Mouse (Mus musculus): ENCODE measurements around the gene Cox11. TPM values are rescaled to one million over a fixed set of nuclear protein-coding genes. Genes with fewer than 3 reads are reported as not detected.

Cox11 gene
- polyA plus RNA-seq, 1 experiment from 2014 or later: 38.2 TPM

GRCm38 (mm10) chr11:90666144-90666757, 28.3 kb downstream of the Cox11 start:
- 19% methylated on average over 3 of the region's 3 CpGs for WGBS (ENCODE audit: insufficient replicate concordance)
- Histone ChIP-seq H3K4me2 (peak overlapping the region; percentile 66), H3K36me3 (peaks cover 44% of the 10 kb centered on the region), H3K9me3 (replicated peaks) (no peaks in the 10 kb centered on the region), H3K4me3 (peak overlapping the region; percentile 9; the same call in 1 of the 2 replicates), H3K27ac (peak overlapping the region; percentile 99), H3K27me3 (replicated peaks) (no peaks in the 10 kb centered on the region), H3K4me1 (peaks cover 65% of the 10 kb centered on the region), H3K9ac (peak overlapping the region; percentile 60)
- peak; percentile 67 for ATAC-seq

DNA sequence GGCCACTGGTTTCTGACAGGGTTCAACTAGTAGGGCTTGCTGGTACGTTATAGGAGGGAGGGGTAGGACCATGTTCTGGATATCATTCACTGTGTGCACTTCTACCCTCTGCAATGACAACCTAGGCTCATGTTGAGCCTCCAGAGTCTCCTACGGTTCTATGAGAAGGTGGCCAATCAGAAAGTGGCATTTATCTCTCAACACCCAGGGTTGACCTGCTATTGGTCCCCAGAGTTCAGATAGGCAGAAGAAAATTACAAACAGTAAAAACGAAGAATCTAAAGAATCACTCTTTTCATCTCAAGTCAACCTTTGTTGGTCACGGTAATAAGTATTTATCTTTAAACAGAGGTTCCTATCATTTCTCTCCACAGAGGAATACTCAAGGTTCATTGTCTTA, 28.9 kb downstream of the Cox11 start:
- Histone ChIP-seq H3K27ac (peak overlapping the region; percentile 99), H3K9ac (peak overlapping the region; percentile 60), H3K9me3 (replicated peaks) (no peaks in the 10 kb centered on the region), H3K4me3 (peak overlapping the region; percentile 9; the same call in 1 of the 2 replicates), H3K4me2 (peak overlapping the region; percentile 66), H3K36me3 (peaks cover 42% of the 10 kb centered on the region), H3K27me3 (replicated peaks) (no peaks in the 10 kb centered on the region), H3K4me1 (peaks cover 63% of the 10 kb centered on the region)
- WGBS (ENCODE audit: insufficient replicate concordance): 21% methylated on average over 4 of the region's 4 CpGs
- ATAC-seq: peak; percentile 78

- WGBS (ENCODE audit: insufficient replicate concordance): 83% methylated on average over 6 of the region's 6 CpGs
- ATAC-seq: no peak
- peaks cover 60% of the 10 kb centered on the region for H3K4me1 ChIP-seq
Measured at GRCm38 (mm10) chr11:90667325-90667724, 29.4 kb downstream of the Cox11 start.

GRCm38 (mm10) chr11:90675479-90676110, 37.6 kb downstream of the Cox11 start:
- peak overlapping the region; percentile 66 for H3K4me3 ChIP-seq
- peak overlapping the region; percentile 79 for H3K9ac ChIP-seq
- H3K27ac ChIP-seq: peak overlapping the region; percentile 96

More at GRCm38 (mm10) chr11:90667325-90667724, 29.4 kb downstream of the Cox11 start:
- H3K27me3 ChIP-seq (replicated peaks): no peaks in the 10 kb centered on the region
- peak overlapping the region; percentile 29 for H3K4me2 ChIP-seq
- no peaks in the 10 kb centered on the region for H3K9me3 ChIP-seq (replicated peaks)
- H3K4me3 ChIP-seq: no peak overlapping the region
- no peak overlapping the region for H3K9ac ChIP-seq
- peaks cover 42% of the 10 kb centered on the region for H3K36me3 ChIP-seq
- H3K27ac ChIP-seq: peak overlapping the region; percentile 69; the same call in 1 of the 2 replicates

DNA sequence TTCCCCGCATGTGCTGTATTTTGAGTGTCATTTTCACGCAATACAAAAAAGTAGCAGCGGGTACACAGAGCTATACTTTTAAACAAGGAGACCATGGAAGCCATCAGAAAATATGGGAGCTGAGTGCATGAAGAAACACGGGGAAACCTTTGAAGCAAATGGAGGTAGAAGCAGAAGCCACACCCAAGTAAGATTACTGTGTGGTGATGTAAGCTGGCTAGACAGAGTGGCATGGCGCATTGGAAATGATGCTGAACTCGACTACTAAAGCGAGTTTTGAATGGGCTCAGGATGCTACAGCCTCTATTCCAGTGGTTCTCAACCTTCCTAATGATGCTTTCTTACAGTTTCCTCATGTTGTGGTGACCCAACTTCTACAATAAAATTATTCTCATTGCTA, 39.1 kb downstream of the Cox11 start:
- 85% methylated on average over 7 of the region's 7 CpGs for WGBS (ENCODE audit: insufficient replicate concordance)
- H3K4me1 ChIP-seq: peaks cover 53% of the 10 kb centered on the region
- peak overlapping the region; percentile 71 for H3K4me2 ChIP-seq
- H3K27ac ChIP-seq: peak overlapping the region; percentile 96
- H3K4me3 ChIP-seq: peak overlapping the region; percentile 66
- no peaks in the 10 kb centered on the region for H3K27me3 ChIP-seq (replicated peaks)
- H3K9me3 ChIP-seq (replicated peaks): no peaks in the 10 kb centered on the region
- no peak for ATAC-seq
- peak overlapping the region; percentile 79 for H3K9ac ChIP-seq
- H3K36me3 ChIP-seq: peaks cover 82% of the 10 kb centered on the region

More at GRCm38 (mm10) chr11:90675479-90676110, 37.6 kb downstream of the Cox11 start:
- Histone ChIP-seq H3K27me3 (replicated peaks) (no peaks in the 10 kb centered on the region), H3K4me1 (peaks cover 53% of the 10 kb centered on the region), H3K4me2 (peak overlapping the region; percentile 71), H3K36me3 (peaks cover 78% of the 10 kb centered on the region), H3K9me3 (replicated peaks) (no peaks in the 10 kb centered on the region)
- ATAC-seq: peak; percentile 99
- 18% methylated on average over 5 of the region's 5 CpGs for WGBS (ENCODE audit: insufficient replicate concordance)

GRCm38 (mm10) chr11:90677771-90678288, 39.9 kb downstream of the Cox11 start:
- Histone ChIP-seq H3K9me3 (replicated peaks) (no peaks in the 10 kb centered on the region), H3K4me2 (peak overlapping the region; percentile 71), H3K9ac (peak overlapping the region; percentile 79), H3K27me3 (replicated peaks) (no peaks in the 10 kb centered on the region), H3K4me3 (peak overlapping the region; percentile 66), H3K36me3 (peaks cover 82% of the 10 kb centered on the region), H3K4me1 (peaks cover 48% of the 10 kb centered on the region), H3K27ac (peak overlapping the region; percentile 96)
- no peak for ATAC-seq
- 66% methylated on average over 8 of the region's 8 CpGs for WGBS (ENCODE audit: insufficient replicate concordance)

GRCm38 (mm10) chr11:90678582-90678981, 40.6 kb downstream of the Cox11 start:
- H3K27ac ChIP-seq: peak overlapping the region; percentile 96
- no peaks in the 10 kb centered on the region for H3K27me3 ChIP-seq (replicated peaks)
- H3K4me1 ChIP-seq: peaks cover 43% of the 10 kb centered on the region
- peak overlapping the region; percentile 66 for H3K4me3 ChIP-seq
- H3K4me2 ChIP-seq: peak overlapping the region; percentile 71
- no peak for ATAC-seq
- H3K36me3 ChIP-seq: peaks cover 82% of the 10 kb centered on the region
- H3K9ac ChIP-seq: 0 out of 2 replicates have a peak overlapping the region, but pooled peaks have one; percentile 79
- no peaks in the 10 kb centered on the region for H3K9me3 ChIP-seq (replicated peaks)
- WGBS (ENCODE audit: insufficient replicate concordance): 93% methylated on average over 5 of the region's 5 CpGs

- no peaks in the 10 kb centered on the region for H3K9me3 ChIP-seq (replicated peaks)
- 0 out of 2 replicates have a peak overlapping the region, but pooled peaks have one; percentile 8 for H3K27ac ChIP-seq
- H3K4me2 ChIP-seq: no peak overlapping the region
- H3K36me3 ChIP-seq: peaks cover 85% of the 10 kb centered on the region
- no peaks in the 10 kb centered on the region for H3K27me3 ChIP-seq (replicated peaks)
- ATAC-seq: no peak
- H3K9ac ChIP-seq: no peak overlapping the region
- H3K4me1 ChIP-seq: peaks cover 46% of the 10 kb centered on the region
- H3K4me3 ChIP-seq: no peak overlapping the region
Measured at GRCm38 (mm10) chr11:90681171-90681570, 43.2 kb downstream of the Cox11 start.

- Histone ChIP-seq H3K9ac (peak overlapping the region; percentile 14; the same call in 1 of the 2 replicates), H3K36me3 (peaks cover 56% of the 10 kb centered on the region), H3K4me2 (peak overlapping the region; percentile 87), H3K27ac (peak overlapping the region; percentile 52; the same call in 1 of the 2 replicates), H3K9me3 (replicated peaks) (no peaks in the 10 kb centered on the region), H3K4me3 (0 out of 2 replicates have a peak overlapping the region, but pooled peaks have one; percentile 77), H3K4me1 (peaks cover 34% of the 10 kb centered on the region), H3K27me3 (replicated peaks) (no peaks in the 10 kb centered on the region)
- WGBS (ENCODE audit: insufficient replicate concordance): 57% methylated on average over 6 of the region's 6 CpGs
- no peak for ATAC-seq
Measured at GRCm38 (mm10) chr11:90684765-90685164, 46.8 kb downstream of the Cox11 start.

DNA sequence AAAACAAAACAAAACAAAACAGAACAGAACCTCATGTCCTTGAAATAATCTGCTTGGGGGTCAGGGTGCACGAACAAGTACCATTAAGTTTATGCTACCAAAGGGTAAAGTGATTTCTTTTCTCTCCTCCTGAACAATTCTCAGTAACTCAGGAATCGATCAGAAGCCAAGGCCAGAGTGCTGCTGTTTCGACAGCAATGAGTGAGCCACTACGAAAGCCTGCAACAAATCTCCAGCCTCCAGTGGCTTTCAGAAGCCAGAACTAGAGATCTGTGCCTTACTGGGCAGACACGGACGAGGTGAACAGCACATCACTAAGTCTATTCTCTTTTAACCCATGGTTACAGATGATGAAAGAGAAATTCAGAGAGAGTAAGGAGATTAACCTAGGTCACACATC, 47.2 kb downstream of the Cox11 start:
- Histone ChIP-seq H3K27ac (peak overlapping the region; percentile 55; the same call in 1 of the 2 replicates), H3K36me3 (peaks cover 52% of the 10 kb centered on the region), H3K9ac (peak overlapping the region; percentile 14; the same call in 1 of the 2 replicates), H3K4me3 (peak overlapping the region; percentile 77), H3K4me1 (peaks cover 34% of the 10 kb centered on the region), H3K27me3 (replicated peaks) (no peaks in the 10 kb centered on the region), H3K4me2 (peak overlapping the region; percentile 87), H3K9me3 (replicated peaks) (no peaks in the 10 kb centered on the region)
- WGBS (ENCODE audit: insufficient replicate concordance): 70% methylated on average over 6 of the region's 6 CpGs
- no peak for ATAC-seq

DNA sequence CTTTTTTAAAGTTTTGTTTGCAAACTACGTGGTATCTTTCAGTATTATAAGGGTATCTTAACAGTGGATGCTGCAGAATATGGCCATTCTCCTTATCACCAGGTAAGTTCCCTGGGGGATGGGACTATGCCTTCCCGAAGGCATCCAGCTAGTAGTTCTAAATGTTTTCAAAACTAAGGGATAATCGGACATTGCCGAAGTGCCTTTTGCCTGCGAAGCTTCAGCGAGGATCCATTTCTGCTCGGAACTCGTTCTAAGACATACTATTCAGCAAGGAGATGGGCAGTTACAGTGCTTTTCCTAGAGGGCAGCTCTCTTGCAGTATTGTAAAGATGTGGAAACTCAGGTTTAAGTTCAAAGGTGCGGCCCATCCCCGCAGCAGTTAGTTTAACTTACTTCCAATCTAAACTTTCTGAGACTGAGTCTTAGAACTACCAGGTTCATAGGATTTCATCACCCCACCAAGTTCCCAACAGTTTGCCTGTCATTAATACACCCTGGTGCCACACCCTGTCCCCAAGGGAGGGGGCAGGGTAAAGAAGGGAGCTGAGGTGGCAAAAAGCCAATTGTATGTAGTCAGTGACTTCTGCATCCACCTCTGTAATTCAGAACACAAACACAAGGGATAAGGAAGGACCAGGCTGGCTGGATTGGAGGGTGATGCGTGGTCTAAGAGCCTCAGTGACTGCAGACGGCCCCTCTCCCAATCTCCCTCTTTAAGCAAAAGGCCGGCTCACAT, 48.5 kb downstream of the Cox11 start:
- peak overlapping the region; percentile 78 for H3K27ac ChIP-seq
- H3K4me3 ChIP-seq: peak overlapping the region; percentile 77
- peaks cover 46% of the 10 kb centered on the region for H3K4me1 ChIP-seq

More for the DNA sequence above, 48.5 kb downstream of the Cox11 start:
- 63% methylated on average over 13 of the region's 13 CpGs for WGBS (ENCODE audit: insufficient replicate concordance)
- Histone ChIP-seq H3K36me3 (peaks cover 39% of the 10 kb centered on the region), H3K9me3 (replicated peaks) (no peaks in the 10 kb centered on the region), H3K9ac (peak overlapping the region; percentile 84), H3K4me2 (peak overlapping the region; percentile 87), H3K27me3 (replicated peaks) (no peaks in the 10 kb centered on the region)
- peak; percentile 77 for ATAC-seq

Data from liver, embryonic 12.5 days (tissue).